Mouse (Mus musculus) ES-E14 (cell line): ENCODE data around the gene Rsg1. TPM values are rescaled to one million over a fixed set of nuclear protein-coding genes. Genes with fewer than 3 reads are reported as not detected.

Source experiments
- DNase-seq: peaks from one replicate; pipeline ENCODE4 v3.0.0-alpha.2; 2013; ENCODE audit warnings: low read depth, low spot score
- H3K27ac ChIP-seq: 2 replicates; pipeline ENCODE4 v1.5.1; 2012; ENCODE audit warnings: low read depth, mild to moderate bottlenecking, low read length, moderate library complexity, mixed read lengths; ENCODE audit not compliant: poor library complexity, insufficient read depth, severe bottlenecking
- H3K36me3 ChIP-seq: 2 replicates; pipeline ENCODE4 v1.6.1; 2012; ENCODE audit warnings: mild to moderate bottlenecking, low read length, moderate library complexity, mixed read lengths; ENCODE audit not compliant: control insufficient read depth, poor library complexity, insufficient read depth, severe bottlenecking
- H3K4me1 ChIP-seq, 2 experiments: fragments of 150-350 bp in 1 of 2; sonication (generic) in 1 of 2; 2 replicates each; pipeline ENCODE4 v1.6.1; 2012; ENCODE audit warnings: low read length in 2 of 2, mild to moderate bottlenecking in 1 of 2, mixed read lengths in 1 of 2; ENCODE audit not compliant: control insufficient read depth in 2 of 2, insufficient read depth in 2 of 2, poor library complexity in 1 of 2
- H3K4me3 ChIP-seq, 2 experiments: fragments of 150-350 bp in 1 of 2; sonication (generic) in 1 of 2; 2 replicates each; pipeline ENCODE4 v1.5.1; 2012; ENCODE audit warnings: low read length in 2 of 2, low read depth in 1 of 2, mild to moderate bottlenecking in 1 of 2, mixed read lengths in 1 of 2; ENCODE audit not compliant: insufficient read depth in 1 of 2, poor library complexity in 1 of 2, severe bottlenecking in 1 of 2
- H3K9ac ChIP-seq: 2 replicates; pipeline ENCODE4 v1.6.1; 2012; ENCODE audit warnings: low read depth, mild to moderate bottlenecking, low read length, mixed read lengths; ENCODE audit not compliant: poor library complexity, insufficient read depth, severe bottlenecking
- H3K9me3 ChIP-seq: fragments of 150-350 bp; sonication (generic); 2 replicates; pipeline ENCODE4 v1.6.1; 2012; ENCODE audit warnings: low read depth, mild to moderate bottlenecking, low read length; ENCODE audit not compliant: control insufficient read depth, insufficient read depth
- CHD2 ChIP-seq: IDR thresholded peaks from 2 replicates; pipeline ENCODE4 v1.6.1; 2014; ENCODE audit warnings: mild to moderate bottlenecking, low read depth, low read length, inconsistent platforms
- HCFC1 ChIP-seq: IDR thresholded peaks from 2 replicates; pipeline ENCODE4 v1.6.1; 2012; ENCODE audit warnings: low read length, inconsistent platforms, borderline replicate concordance; ENCODE audit not compliant: insufficient read depth
- MAFK ChIP-seq: IDR thresholded peaks from 2 replicates; pipeline ENCODE4 v1.6.1; 2014; ENCODE audit warnings: mild to moderate bottlenecking, low read depth, low read length, inconsistent platforms; ENCODE audit not compliant: insufficient read depth
- ZC3H11A ChIP-seq: IDR thresholded peaks from 2 replicates; pipeline ENCODE4 v1.6.1; 2012; ENCODE audit warnings: low read depth, mild to moderate bottlenecking, inconsistent platforms, low read length, borderline replicate concordance
- ZNF384 ChIP-seq: IDR thresholded peaks from 2 replicates; pipeline ENCODE4 v1.6.1; 2012; ENCODE audit warnings: low read depth, low read length, inconsistent platforms
- in situ Hi-C, 2 experiments: fragments of 600-800 bp; cut with MboI; formaldehyde crosslinking; loops; one replicate each; pipeline ENCODE4 v1.15.1; 2025; ENCODE audit warnings: low sequenced_read_pairs in 2 of 2, inconsistent platforms in 1 of 2; ENCODE audit not compliant: unreplicated experiment in 2 of 2
- total RNA-seq: library from RNA; depleted of rRNA; stranded (reverse); fragments of 300-350 nt; gene quantifications from 2 replicates; pipeline ENCODE4 v1.2.3, GENCODE M21; 2012

Gene Rsg1
- total RNA-seq, 1 experiment = 2.9 TPM

DNA sequence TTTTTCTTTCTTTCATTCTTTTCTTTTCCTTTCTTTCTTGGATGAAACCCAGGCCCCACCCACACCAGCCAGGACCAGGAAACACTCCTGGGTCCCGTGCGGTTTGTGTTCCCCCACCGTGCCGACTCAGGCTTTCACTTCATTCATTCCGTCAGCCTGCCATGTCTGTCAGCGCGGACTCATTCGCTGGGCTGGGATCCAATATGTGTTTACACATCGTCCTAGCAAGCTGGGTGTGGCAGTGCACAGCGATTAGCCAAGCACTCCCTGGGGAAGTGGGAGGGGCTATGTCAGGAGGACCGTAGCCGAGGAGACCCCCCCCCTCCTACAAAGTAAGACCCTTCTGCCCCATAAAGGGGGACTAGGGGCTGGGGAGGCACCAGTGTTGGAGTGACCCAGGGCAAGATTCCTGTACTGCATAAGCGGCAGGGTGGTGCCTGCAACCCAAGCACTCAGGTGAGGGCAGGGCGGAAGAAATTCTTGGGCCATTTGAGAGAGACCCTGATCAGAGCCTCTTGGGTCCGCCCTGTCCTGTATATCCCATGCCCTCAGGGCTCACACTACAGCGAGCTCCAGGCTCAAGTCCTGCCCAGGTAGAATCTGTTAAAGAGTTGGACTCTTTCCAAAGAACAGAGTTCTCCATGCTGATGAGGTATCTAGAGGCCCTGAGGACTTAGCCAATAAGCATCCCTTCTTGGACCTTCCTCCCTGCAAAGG lies 46.4 kb downstream of the Rsg1 start:
- H3K36me3 ChIP-seq = no peaks in the 10 kb centered on the region
- peaks cover 1 to 3% of the 10 kb centered on the region in 2 experiments; a peak in 3 of 4 replicates for H3K4me1 ChIP-seq
- H3K9ac ChIP-seq = no peak overlapping the region
- no peak overlapping the region for H3K27ac ChIP-seq
- DNase-seq = no peak
- TF ChIP-seq ZNF384 (no peak), MAFK (no peak), ZC3H11A (no peak), HCFC1 (no peak), CHD2 (no peak)
- in situ Hi-C loops = no loop called here
- H3K9me3 ChIP-seq = 0 out of 2 replicates have a peak, but pooled peaks cover 2% of the 10 kb centered on the region
- peak overlapping the region in 1 of 2 experiments; percentile 4; a peak in 1 of 4 replicates for H3K4me3 ChIP-seq

- H3K4me1 ChIP-seq = peaks cover 1 to 3% of the 10 kb centered on the region in 2 experiments; a peak in 3 of 4 replicates
- no peaks in the 10 kb centered on the region for H3K36me3 ChIP-seq
- DNase-seq = no peak
- 0 out of 2 replicates have a peak, but pooled peaks cover 2% of the 10 kb centered on the region for H3K9me3 ChIP-seq
- no peak overlapping the region for H3K4me3 ChIP-seq
- in situ Hi-C loops = no loop called here
- no peak overlapping the region for H3K27ac ChIP-seq
- TF ChIP-seq MAFK = no peak
- TF ChIP-seq ZNF384 = no peak
- no peak for TF ChIP-seq HCFC1
- no peak for TF ChIP-seq CHD2
- TF ChIP-seq ZC3H11A = no peak
- H3K9ac ChIP-seq = no peak overlapping the region
Observed at GRCm38 (mm10) chr4:141262906-141263637, 49.3 kb downstream of the Rsg1 start.

- TF ChIP-seq HCFC1 (no peak), MAFK (no peak), ZNF384 (no peak), CHD2 (no peak), ZC3H11A (no peak)
- Histone ChIP-seq H3K9ac (no peak overlapping the region), H3K4me1 (peaks cover 2 to 4% of the 10 kb centered on the region in 2 experiments), H3K9me3 (0 out of 2 replicates have a peak, but pooled peaks cover 2% of the 10 kb centered on the region), H3K27ac (no peak overlapping the region), H3K36me3 (no peaks in the 10 kb centered on the region), H3K4me3 (no peak overlapping the region)
- in situ Hi-C loops = no loop called here
- DNase-seq = no peak
Observed at GRCm38 (mm10) chr4:141265979-141266637, 52.4 kb downstream of the Rsg1 start.

DNA sequence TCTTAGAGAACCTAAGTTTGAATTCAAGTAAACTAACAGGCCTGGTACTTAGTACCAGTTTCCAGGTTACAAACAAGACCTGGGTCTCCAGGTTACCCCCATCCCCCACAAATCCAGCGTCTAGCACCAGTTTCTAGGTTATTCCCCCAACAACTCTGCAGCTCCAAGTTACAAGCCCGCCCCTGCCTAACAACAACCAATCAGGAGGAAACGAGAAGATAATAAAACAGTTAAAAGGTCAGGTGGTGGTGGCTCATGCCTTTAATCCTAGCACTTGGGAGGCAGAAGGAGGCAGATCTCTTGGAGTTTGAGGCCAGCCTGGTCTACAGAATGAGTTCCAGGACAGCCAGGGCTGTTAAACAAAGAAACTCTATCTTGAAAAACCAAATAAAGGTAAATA lies 53.5 kb downstream of the Rsg1 start:
- TF ChIP-seq HCFC1 (no peak), CHD2 (no peak), ZNF384 (no peak), ZC3H11A (no peak), MAFK (no peak)
- H3K36me3 ChIP-seq = no peaks in the 10 kb centered on the region
- H3K4me1 ChIP-seq = peaks cover 2 to 14% of the 10 kb centered on the region in 2 experiments
- DNase-seq = no peak
- in situ Hi-C loops = no loop called here
- no peak overlapping the region; the same call in 1 of the 2 replicates for H3K9ac ChIP-seq
- H3K4me3 ChIP-seq = no peak overlapping the region
- H3K27ac ChIP-seq = no peak overlapping the region
- H3K9me3 ChIP-seq = 0 out of 2 replicates have a peak, but pooled peaks cover under 1% of the 10 kb centered on the region
